Mouse (Mus musculus) kidney, adult 8-10 months (tissue): ENCODE measurements around the gene Hivep2.

Experiments
- DNase-seq, 2 experiments: peaks; one replicate each; pipeline ENCODE4 v3.0.0; 2022

The Hivep2 gene

GRCm38 (mm10) chr10:14085241-14085659 lies 119.4 kb downstream of the Hivep2 start:
- DNase-seq = peak in 1 of 2 experiments; percentile 13

- DNase-seq = peak; percentile 12 to 17
Measured at GRCm38 (mm10) chr10:14085882-14086515, 120.1 kb downstream of the Hivep2 start.

DNA sequence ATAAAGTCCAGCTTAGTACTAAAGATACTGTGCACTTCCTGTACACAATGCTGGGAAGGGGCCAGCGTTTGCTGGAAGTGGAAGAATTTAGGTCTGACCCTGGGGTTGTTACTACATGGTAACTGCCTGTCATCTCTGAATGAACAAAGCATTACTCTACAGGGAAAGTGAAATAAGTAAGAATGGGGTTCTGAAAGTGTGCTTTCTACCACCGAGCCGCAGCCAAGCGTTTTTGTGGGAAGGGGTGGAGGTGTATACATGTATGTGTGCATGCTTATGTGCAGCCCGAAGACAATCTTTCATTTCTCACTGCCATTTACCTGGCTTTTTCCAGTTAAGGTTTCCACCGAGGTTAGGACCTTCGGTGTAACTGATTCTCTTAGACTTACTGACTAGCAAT lies 121.4 kb downstream of the Hivep2 start:
- DNase-seq = no peak

GRCm38 (mm10) chr10:14089488-14089887 lies 123.6 kb downstream of the Hivep2 start:
- peak; percentile 13 to 16 for DNase-seq

DNA sequence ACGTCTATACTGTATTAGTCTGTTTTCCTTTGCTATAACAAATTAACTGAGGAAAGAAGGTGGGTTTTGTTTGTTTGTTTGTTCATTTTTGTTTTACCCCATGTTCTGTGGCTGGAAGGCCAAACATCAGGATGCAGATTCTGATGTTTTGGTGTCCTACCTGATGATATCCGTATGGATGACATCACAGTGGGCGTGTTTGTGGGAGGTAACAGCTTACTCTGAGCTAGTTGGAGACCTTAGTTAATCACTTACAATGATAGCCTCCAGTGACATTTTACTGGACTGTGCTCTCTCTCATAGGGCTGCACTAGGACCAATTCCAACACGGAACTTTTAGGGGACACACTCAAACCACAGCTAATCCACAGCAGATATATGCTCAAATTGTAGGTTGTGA lies 128.2 kb downstream of the Hivep2 start:
- DNase-seq = no peak

- no peak for DNase-seq
Measured at GRCm38 (mm10) chr10:14096045-14096444, 130.2 kb downstream of the Hivep2 start.

GRCm38 (mm10) chr10:14099182-14099581 lies 133.3 kb downstream of the Hivep2 start:
- no peak for DNase-seq

DNA sequence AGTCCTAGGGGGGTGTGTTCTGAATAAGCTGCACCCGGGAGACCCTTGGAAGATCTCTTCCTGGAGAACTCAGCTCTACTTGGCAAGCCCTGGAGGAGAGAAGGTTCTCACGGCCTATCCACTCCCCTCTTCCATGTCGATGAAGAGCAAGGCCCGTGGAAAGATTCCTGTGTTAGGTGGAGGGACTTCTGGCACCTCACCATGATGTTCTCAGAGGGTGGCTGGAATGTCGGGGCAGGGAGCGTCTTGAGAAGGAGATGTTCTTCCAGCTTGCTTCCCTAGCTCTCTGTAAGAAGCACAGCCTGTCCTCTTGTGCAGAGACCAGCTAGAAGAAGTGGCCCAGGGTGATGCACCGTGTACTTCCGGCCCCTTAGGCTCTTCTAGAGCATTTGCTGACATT lies 134.2 kb downstream of the Hivep2 start:
- DNase-seq = no peak

GRCm38 (mm10) chr10:14100847-14101246 lies 135.0 kb downstream of the Hivep2 start:
- DNase-seq = no peak

GRCm38 (mm10) chr10:14101966-14102365 lies 136.1 kb downstream of the Hivep2 start:
- no peak for DNase-seq

GRCm38 (mm10) chr10:14107980-14108671 lies 142.3 kb downstream of the Hivep2 start:
- DNase-seq = no peak

GRCm38 (mm10) chr10:14115846-14116245 lies 150.0 kb downstream of the Hivep2 start:
- DNase-seq = no peak

GRCm38 (mm10) chr10:14116978-14117377 lies 151.1 kb downstream of the Hivep2 start:
- DNase-seq = no peak

GRCm38 (mm10) chr10:14119201-14119600 lies 153.3 kb downstream of the Hivep2 start:
- DNase-seq = no peak

DNA sequence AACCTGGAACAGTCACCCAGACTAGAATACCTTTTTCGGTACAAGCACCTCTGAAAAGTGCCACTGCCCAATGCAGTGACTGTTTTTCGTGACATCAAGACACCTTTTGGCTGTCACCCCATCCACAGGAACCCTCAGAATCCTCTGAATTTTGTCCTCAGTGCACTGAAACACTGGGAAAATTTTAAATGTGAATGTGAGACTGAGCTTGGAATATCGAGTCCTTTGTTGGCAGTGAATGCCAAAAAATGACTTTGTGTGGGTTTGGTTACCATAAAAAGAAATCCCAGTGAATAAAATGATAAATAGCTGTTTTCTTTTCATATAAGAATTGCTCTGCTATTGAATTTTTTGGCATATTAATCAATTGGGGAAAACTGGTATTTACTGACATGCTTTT lies 154.6 kb downstream of the Hivep2 start:
- no peak for DNase-seq

DNA sequence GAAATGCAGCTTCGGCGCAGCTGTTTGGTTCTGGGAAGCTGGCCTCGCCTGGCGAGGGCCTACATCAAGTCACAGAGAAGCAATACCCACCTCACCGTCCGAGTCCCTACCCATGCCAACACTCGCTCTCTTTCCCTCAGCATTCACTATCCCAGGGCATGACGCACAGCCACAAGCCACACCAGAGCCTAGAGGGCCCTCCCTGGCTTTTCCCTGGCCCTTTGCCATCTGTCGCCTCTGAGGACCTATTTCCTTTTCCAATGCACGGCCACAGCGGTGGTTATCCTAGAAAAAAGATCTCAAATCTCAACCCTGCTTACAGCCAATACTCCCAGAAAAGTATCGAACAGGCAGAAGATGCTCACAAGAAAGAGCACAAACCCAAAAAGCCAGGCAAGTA lies 162.0 kb downstream of the Hivep2 start:
- DNase-seq = no peak

DNA sequence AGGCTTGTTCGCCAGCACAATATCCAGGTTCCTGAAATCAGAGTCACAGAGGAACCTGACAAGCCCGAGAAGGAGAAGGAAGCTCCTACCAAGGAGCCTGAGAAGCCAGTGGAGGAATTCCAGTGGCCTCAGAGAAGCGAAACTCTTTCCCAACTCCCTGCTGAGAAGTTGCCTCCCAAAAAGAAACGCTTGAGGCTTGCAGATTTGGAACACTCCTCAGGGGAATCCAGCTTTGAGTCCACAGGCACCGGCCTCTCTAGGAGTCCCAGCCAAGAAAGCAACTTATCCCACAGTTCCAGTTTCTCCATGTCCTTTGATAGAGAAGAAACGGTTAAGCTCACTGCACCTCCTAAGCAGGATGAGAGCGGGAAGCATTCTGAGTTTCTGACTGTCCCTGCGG lies 164.4 kb downstream of the Hivep2 start:
- DNase-seq = no peak

- no peak for DNase-seq
Measured at GRCm38 (mm10) chr10:14131307-14131706, 165.4 kb downstream of the Hivep2 start.

DNA sequence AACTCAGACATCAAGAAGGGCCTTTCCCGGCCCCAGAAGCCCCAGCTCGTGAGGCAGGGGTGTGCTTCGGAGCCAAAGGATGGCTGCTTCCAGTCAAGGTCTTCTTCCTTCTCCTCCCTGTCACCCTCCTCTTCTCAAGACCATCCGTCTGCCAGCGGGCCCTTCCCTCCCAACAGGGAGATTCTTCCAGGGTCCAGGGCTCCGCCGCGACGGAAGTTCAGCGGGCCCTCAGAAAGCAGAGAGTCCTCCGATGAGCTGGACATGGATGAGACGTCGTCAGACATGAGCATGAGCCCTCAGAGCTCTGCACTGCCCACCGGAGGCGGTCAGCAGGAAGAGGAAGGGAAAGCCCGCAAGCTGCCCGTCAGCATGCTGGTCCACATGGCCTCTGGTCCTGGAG lies 166.2 kb downstream of the Hivep2 start:
- no peak for DNase-seq

DNA sequence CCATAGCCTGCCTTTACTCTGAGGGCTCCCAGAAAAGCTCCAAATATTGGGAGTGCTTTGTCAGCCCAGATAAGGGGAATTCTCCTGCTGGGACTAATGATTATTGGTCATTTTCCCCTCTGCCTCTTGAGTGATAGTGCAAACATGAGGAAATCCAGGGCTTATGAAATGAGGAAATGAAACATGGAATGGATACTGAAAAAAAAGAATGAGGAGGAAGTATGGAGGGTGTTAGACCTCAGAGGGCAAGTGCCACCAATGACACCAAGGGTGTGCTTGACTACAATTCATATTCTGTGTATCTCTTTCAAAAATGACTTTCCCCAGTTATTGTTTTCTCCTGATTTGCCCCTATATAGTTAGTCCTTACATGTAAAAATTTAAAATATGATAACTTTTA lies 167.1 kb downstream of the Hivep2 start:
- DNase-seq = no peak

- no peak for DNase-seq
Measured at GRCm38 (mm10) chr10:14138663-14139062, 172.8 kb downstream of the Hivep2 start.

- no peak for DNase-seq
Measured at GRCm38 (mm10) chr10:14144840-14145239, 179.0 kb downstream of the Hivep2 start.

DNA sequence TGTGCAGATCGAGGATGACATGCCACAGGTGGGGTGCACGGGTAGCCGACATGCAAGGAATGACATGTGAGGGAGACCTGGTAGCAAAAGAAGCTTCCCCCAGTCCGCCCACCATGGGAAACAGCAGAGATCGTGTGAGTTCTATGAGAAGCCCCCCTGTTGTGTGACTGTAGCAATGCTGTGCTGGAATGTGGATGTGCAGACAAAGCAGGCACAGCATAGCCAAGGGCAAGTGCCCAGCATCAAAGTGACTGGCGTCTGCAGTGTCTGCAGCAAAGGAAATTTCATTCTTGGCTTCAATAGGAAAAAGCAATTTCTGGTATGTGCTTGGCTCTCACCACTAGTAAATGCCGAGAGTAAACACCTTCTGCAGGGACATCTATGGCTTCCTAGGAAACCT lies 199.0 kb downstream of the Hivep2 start:
- DNase-seq = no peak

DNA sequence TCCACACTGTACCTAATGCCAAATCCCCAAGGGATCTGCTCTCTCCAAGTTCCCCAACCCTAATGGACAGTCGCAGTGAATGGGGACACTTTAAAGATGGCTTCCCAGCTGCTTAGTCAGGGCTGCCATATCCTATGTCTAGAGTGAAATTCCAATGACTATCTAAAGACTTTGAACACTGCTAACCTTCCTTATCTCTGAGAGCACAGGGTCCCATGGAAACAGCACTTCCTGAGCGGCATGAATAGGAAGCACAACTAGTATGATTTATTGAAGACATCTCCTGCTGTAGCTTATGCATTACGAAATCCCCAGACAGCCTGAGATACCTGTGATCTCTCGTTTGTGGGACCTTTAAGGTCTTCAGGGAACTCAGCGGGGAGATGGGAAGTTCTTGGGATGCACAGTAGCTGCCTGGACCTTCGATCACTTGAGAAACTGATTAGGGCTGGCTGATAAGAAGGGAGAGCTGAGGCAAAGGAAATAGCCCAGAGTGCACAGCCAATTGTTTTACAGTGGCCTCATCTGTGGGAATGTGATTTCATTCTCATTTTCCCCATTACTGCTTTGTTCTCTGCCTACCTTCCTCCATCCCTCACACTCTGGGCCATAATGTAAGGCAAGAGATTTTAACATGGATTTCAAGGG lies 202.4 kb downstream of the Hivep2 start:
- peak in 1 of 2 experiments; percentile 8 for DNase-seq
